Mouse (Mus musculus): Measurements from ENCODE around the gene Adam17. TPM values are rescaled to one million over a fixed set of nuclear protein-coding genes. Genes with fewer than 3 reads are reported as not detected.

Gene Adam17
- total RNA-seq, 2 experiments from 2014 or later: 19.3 to 33.8 TPM

DNA sequence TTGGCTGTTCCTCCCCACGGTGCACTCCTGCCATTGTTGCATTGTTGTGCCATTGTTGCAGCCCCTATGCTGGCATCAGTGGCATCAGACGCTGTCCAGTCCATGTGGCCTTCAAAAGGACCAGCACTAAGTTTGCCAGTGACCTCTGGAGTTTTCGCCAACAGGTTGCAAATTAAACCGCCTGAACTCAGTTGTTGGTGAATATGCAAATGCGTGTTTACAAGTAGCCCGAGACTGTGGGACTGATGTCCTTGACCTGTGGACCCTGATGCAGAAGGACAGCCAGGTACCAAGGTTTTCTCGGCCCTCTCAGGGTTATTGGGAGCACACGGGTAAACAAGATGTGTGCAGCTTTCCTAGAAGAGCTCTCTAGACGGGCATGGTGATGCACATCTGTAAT lies 52.3 kb downstream of the Adam17 start:
- intact Hi-C loops (cut with DNase I): no loop called here
- no peak overlapping the region for H3K4me3 ChIP-seq
- no peak for TF ChIP-seq CTCF (IDR thresholded peaks at IDR 0.05)

DNA sequence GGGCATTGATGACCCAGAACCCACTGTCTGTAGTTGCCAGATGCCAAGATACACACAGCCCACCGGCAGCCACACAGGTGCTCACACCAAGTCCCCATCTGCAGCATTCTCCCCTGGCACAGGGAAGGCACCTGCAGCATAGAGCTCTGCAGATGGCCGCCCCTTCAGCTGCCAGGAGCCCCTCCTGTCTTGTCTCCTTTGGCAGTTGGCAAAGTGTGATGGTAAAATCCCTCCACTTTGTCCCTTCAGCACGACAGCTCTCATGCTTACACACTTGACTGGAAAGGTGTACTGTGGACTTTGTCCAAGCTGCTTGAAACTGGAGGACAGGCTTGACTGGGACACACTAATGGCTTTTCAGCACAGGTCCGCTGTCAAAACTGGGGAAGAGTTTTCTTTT lies 53.1 kb downstream of the Adam17 start:
- no peak overlapping the region for H3K4me3 ChIP-seq
- intact Hi-C loops (cut with DNase I): no loop called here
- no peak overlapping the region for H3K27ac ChIP-seq
- DNase-seq: no peak
- no peak for TF ChIP-seq CTCF (IDR thresholded peaks at IDR 0.05)

More for the DNA sequence above, 52.3 kb downstream of the Adam17 start:
- no peak for DNase-seq
- H3K27ac ChIP-seq: no peak overlapping the region

- peak; percentile 83 for TF ChIP-seq CTCF (IDR thresholded peaks at IDR 0.05)
- intact Hi-C loops (cut with DNase I): no loop called here
- peak; percentile 62 for DNase-seq
- Histone ChIP-seq H3K4me3 (no peak overlapping the region), H3K27ac (no peak overlapping the region)
Measured at GRCm38 (mm10) chr12:21318143-21318895, 55.1 kb downstream of the Adam17 start.

DNA sequence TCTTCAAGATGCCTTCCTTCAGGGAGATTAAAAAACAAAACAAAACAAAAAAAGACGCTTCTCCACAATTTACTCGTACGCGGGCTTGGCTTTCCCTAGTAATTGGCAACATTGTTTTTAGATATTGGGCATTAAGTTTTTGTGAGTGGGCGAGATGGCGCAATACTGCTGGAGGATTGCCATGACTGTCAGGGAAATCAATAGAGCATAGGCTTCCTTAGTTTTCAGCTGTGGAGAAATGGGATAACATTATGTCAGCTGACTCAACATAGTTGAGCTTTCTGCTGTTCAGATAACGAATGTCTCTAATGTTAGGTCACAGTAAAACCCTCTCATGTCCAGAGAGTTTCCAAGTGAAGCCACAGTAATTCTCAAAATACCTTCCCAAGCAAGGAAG lies 56.6 kb downstream of the Adam17 start:
- no peak for TF ChIP-seq CTCF (IDR thresholded peaks at IDR 0.05)
- peak; percentile 58 for DNase-seq

GRCm38 (mm10) chr12:21315923-21316868 lies 57.2 kb downstream of the Adam17 start, which contains the start of gene Iah1:
Iah1 (plus strand) TSS chr12:21316389.
- H3K27ac ChIP-seq: peak within 1 kb of the TSS; percentile 87
- peak within 1 kb of the TSS; percentile 94 for H3K4me3 ChIP-seq
- no peak for TF ChIP-seq CTCF (IDR thresholded peaks at IDR 0.05)
- peak; percentile 88 for DNase-seq
- intact Hi-C loops (cut with DNase I): no loop called here

More for the DNA sequence above, 56.6 kb downstream of the Adam17 start:
- peak overlapping the region; percentile 94 for H3K4me3 ChIP-seq
- peak overlapping the region; percentile 87 for H3K27ac ChIP-seq
- intact Hi-C loops (cut with DNase I): no loop called here

- intact Hi-C loops (cut with DNase I): no loop called here
- DNase-seq: no peak
- no peak overlapping the region for H3K4me3 ChIP-seq
- no peak for TF ChIP-seq CTCF (IDR thresholded peaks at IDR 0.05)
- H3K27ac ChIP-seq: no peak overlapping the region
Measured at GRCm38 (mm10) chr12:21312201-21312600, 61.2 kb downstream of the Adam17 start.

DNA sequence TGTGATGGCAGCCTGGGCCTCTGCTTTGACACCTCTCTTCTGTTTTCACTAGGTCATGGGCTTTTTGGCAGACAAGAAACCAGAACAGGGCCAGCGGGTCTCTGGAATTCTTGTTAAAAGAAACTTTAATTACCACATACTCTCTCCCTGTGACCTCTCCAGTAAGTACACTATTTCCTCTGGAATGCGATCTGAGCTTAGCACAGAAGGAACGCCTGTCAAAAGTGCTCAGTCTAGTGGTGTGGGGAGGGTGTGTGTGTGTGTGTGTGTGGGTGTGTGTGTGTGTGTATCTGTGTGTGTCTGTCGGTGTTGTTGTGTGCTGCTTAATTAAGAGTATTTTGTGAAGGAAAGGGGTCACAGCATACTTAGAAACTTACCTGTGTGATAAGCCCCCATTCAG lies 66.7 kb downstream of the Adam17 start:
- Histone ChIP-seq H3K27ac (no peak overlapping the region), H3K4me3 (no peak overlapping the region)
- TF ChIP-seq CTCF (IDR thresholded peaks at IDR 0.05): no peak
- intact Hi-C loops (cut with DNase I): no loop called here
- no peak for DNase-seq

DNA sequence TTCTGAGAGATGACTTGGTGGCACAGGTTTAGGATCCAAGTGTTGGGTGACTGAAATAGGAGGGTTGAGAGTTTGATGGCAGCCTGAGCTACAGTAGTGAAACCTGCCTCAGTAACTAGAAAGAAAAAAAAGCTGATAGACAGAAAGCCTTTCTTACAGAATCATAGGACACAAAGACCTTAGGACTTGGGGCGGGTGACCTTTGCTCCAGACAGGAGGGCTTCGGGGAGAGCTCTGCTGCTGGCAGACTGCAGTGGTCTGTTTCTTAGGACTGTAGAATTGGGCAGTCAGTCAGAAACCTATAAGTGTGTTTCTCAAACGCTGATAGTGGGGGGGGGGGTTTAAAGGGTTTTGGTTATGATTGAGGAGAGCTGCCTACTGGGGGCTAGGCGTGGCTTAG lies 67.7 kb downstream of the Adam17 start:
- TF ChIP-seq CTCF (IDR thresholded peaks at IDR 0.05): no peak
- Histone ChIP-seq H3K27ac (no peak overlapping the region), H3K4me3 (no peak overlapping the region)
- intact Hi-C loops (cut with DNase I): no loop called here
- no peak for DNase-seq

GRCm38 (mm10) chr12:21302361-21302783 lies 71.1 kb downstream of the Adam17 start:
- intact Hi-C loops (cut with DNase I): no loop called here
- Histone ChIP-seq H3K4me3 (no peak overlapping the region), H3K27ac (no peak overlapping the region)
- no peak for TF ChIP-seq CTCF (IDR thresholded peaks at IDR 0.05)
- no peak for DNase-seq

DNA sequence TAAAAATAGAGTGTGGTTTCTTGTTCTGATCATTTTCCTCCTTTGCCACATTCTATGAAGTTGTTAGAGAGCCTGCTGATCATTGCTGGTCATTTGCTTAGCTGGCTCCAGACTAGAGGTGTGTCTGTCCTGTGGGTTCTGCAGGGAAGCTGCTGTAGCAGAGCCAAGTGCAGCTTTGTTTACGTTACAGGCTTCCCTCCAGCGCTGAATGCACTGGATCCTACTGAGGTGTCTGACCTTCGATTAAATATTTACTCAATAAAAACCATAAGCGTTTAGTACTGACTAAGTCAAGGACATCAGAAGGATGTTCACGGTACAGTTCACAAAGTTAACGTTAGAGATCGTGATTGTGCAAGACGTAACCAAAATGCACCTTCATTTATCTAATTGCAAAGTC lies 71.5 kb downstream of the Adam17 start:
- intact Hi-C loops (cut with DNase I): no loop called here
- no peak for TF ChIP-seq CTCF (IDR thresholded peaks at IDR 0.05)
- Histone ChIP-seq H3K27ac (no peak overlapping the region), H3K4me3 (no peak overlapping the region)
- no peak for DNase-seq

DNA sequence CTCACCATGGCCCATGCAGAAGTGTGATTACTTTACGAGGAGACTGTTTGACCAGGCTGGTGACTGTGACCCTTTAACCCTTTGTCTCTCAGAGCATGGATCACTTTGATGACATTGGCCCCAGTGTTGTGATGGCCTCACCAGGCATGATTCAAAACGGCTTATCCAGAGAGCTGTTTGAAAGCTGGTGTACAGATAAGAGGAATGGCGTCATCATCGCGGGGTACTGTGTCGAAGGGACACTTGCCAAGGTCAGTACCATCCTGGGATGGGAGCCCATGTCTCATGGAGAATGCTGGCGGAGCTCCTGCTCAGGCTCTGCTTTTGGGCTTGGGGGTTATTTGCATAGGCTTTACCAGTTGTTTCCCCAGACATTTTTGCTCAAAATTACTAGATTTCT lies 72.1 kb downstream of the Adam17 start:
- TF ChIP-seq CTCF (IDR thresholded peaks at IDR 0.05): no peak
- no peak overlapping the region for H3K27ac ChIP-seq
- H3K4me3 ChIP-seq: no peak overlapping the region
- intact Hi-C loops (cut with DNase I): no loop called here
- DNase-seq: no peak

DNA sequence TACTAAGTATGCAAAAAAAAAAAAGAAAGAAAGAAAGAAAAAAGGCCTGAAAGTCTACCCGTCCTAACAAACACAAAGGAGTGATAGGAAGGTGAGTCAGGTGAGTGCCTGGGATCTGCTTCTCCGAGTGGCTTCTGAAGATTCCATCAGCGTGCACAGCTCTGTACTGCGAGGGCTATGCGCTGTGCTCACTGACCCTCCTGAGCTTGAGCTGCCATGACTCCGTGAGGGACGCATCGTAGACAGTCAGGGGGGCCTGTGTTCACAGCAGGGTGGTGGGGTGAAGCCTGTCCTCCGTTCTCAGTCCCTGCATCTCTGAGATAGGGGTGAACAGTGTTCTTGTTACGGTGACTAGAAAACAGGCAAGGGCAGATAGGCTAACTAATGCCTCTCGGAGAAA lies 74.6 kb downstream of the Adam17 start:
- no peak for TF ChIP-seq CTCF (IDR thresholded peaks at IDR 0.05)
- no peak overlapping the region for H3K27ac ChIP-seq
- no peak for DNase-seq
- no peak overlapping the region for H3K4me3 ChIP-seq
- intact Hi-C loops (cut with DNase I): no loop called here

GRCm38 (mm10) chr12:21289651-21290050 lies 83.8 kb downstream of the Adam17 start:
- no peak overlapping the region for H3K27ac ChIP-seq
- DNase-seq: no peak
- intact Hi-C loops (cut with DNase I): loop anchor here (5.0 kb wide), 1 partner anchor 83 kb away; the partner anchor contains the start of gene Adam17
- H3K4me3 ChIP-seq: no peak overlapping the region
- no peak for TF ChIP-seq CTCF (IDR thresholded peaks at IDR 0.05)

Measured in gastrocnemius, adult 2 months (tissue).